Mouse (Mus musculus) small intestine, adult 2 months (tissue): ENCODE measurements around the gene Dyrk1a.

Experiments used
- CTCF ChIP-seq: fragments of 200-500 bp; IDR thresholded peaks from 2 replicates; pipeline ENCODE4 v1.5.1; 2012; ENCODE audit warnings: low read depth, mild to moderate bottlenecking, control low read depth, inconsistent platforms, low read length, moderate library complexity, mixed read lengths; ENCODE audit not compliant: insufficient replicate concordance, insufficient read length; ENCODE audit errors: extremely low read depth
- POLR2A ChIP-seq: fragments of 200-500 bp; IDR thresholded peaks from 2 replicates; pipeline ENCODE4 v1.6.1; 2012; ENCODE audit warnings: low read depth, mild to moderate bottlenecking, control low read depth, inconsistent platforms, low read length, moderate library complexity

GRCm38 (mm10) chr16:94559282-94559681, 10.5 kb upstream of the Dyrk1a start:
- TF ChIP-seq POLR2A, result no peak
- no peak for TF ChIP-seq CTCF
